Mouse (Mus musculus): ENCODE measurements around the gene Rassf5. TPM values are rescaled to one million over a fixed set of nuclear protein-coding genes. Genes with fewer than 3 reads are reported as not detected.

Gene Rassf5
- 100 to 1,000 TPM; 392 to 518 TPM for polyA plus RNA-seq (2017; shearing (Covaris generic))

DNA sequence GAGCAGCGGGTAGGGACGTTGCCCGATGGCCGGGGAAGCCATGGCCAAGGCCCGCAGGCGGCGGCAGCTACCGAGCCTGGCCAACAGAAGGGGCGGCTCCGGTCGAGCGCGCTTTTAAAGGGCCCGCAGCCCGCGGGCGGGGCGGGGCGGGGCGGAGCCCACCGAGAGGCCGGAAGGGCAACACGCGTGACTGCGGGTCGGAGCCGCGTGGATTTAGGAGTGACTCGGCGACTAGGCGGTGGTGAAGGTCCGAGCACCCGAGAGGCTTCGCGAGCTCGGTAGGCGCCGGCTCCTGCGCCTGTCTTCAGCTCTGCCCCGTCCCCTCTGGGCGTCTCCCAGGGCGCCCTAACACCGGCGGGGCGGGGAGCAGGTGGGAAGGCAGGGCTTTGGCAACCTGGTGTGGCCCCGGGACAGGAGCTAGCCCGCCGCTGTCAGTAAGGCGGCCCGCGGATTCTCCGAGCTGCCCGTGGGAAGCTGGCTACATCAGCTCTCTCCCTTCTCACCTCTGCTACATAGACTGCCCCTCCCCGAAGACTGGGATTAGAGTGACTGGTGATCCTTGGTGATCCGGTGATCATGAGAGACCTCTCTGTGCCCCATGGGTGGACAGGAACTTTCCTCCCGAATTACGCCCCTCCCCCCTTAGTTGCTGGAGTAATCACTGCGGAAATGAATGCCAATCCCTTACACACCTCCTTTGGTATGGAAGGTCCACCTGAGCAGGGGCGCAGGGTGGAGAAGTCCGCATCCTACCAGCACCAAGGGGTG, at the start of gene Rassf5:
Rassf5 (minus strand) TSS at position 170 of the 768 bp plus-strand sequence.

GRCm38 (mm10) chr1:131279456-131279776, 34.4 kb upstream of the Rassf5 start, which contains the start of gene Ikbke:
Gene Ikbke (minus strand): TSS chr1:131279606.

DNA sequence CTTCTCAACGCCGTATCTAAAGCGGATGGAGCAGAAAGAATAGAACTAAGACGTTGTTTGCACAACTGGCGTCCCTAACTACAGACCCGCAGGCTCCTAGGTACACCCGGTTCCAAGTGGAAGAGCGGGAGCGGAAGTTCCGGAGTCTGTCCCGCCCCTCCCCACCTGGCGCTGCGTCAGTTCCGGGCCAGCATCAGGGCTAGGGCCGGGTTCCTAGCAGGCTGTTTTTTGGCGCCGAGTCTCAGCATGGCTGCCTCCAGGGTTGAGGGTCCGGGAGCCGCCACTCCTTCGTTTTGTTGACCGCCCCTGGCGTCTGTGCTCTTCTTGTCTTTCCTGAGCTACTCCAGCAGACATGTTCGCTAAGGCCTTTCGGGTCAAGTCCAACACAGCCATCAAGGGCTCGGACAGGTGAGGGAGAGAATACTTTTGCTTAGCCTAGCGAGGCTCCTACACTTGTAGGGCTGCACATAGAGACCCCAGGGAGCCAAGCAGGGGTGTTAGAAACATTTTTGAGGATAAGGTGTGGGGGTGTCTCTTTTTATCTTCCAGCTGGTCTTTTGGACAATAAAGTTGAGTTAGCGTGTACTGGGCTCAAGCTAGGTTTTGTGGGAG, 91.9 kb downstream of the Rassf5 start, which contains the start of gene Eif2d:
Eif2d (plus strand) TSS at position 164 of the 612 bp plus-strand sequence.

DNA sequence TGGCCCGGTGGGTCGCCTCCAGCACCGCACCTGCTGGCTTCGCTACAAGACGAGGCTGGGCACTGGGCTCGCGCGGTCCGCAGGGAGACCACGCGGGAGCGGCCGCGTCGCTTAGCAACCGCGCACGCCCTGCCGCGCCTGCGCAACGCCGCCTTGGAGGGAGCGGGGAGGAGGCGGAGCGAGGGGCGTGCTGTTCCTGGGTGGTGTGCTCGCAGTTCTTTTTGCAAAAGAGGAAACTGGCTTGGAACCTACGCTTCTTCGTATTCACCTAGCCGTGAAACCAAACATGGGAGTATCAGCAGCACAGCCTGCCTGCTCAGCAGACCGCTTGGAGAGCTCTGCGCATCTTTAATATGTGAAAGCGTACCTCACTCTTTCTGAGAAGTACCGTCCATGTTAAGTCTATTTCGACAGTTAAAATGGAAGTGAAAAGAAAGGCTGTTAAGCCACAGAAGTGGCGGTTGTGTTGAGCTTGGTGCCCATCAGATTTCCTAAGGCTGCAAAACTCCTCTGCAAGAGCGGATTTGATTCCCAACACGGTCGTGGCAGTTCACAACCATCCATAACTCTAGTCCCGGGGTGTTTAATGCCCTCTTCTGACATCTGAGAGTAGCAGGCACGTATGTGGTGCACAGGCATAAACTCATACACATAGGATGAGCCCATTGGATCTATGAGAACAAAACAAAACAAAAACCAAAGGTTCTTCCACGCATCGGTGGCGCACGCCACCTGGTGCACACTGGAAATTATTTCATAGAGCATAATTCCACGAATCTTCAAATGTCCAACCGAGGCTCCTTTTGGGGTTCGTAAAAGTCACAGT, 106.7 kb downstream of the Rassf5 start, which contains the start of gene Dyrk3:
Dyrk3 (minus strand) TSS at position 150 of the 826 bp plus-strand sequence.

Other genes starting within 250 kb of the Rassf5 start
- gene Il10, start 225.4 kb downstream of the Rassf5 start, polyA plus RNA-seq (2017; shearing (Covaris generic)), result 10 to 100 TPM in 1 of 2 experiments, 1 to 10 TPM in 1; 2.5 to 20.6 TPM
- 100 to 1,000 TPM; 127 to 156 TPM for gene Mapkapk2, start 147.4 kb downstream of the Rassf5 start, polyA plus RNA-seq (2017; shearing (Covaris generic))
- under 1 TPM; 0.29 to 0.49 TPM for gene Dyrk3, start 106.9 kb downstream of the Rassf5 start, polyA plus RNA-seq (2017; shearing (Covaris generic))
- 100 to 1,000 TPM in 1 of 2 experiments, 10 to 100 TPM in 1; 73.0 to 104 TPM for gene Eif2d, start 92.1 kb downstream of the Rassf5 start, polyA plus RNA-seq (2017; shearing (Covaris generic))
- 100 to 1,000 TPM; 193 to 233 TPM for gene Ikbke, start 34.3 kb upstream of the Rassf5 start, polyA plus RNA-seq (2017; shearing (Covaris generic))

Data from inflammation-experienced regulatory T-cells (primary cell).